Mouse (Mus musculus) embryonic facial prominence, embryonic 13.5 days (tissue): ENCODE measurements around the gene Gm49333. TPM values are rescaled to one million over a fixed set of nuclear protein-coding genes. Genes with fewer than 3 reads are reported as not detected.

ENCODE experiments used
- ATAC-seq: fragments of 200-750 bp; cut with Nextera tagmentation; 2 replicates; pipeline ENCODE4 v1.8.0; 2017; ENCODE audit warnings: low read depth; ENCODE audit not compliant: insufficient number of reproducible peaks, insufficient read depth, low FRiP score, low TSS enrichment
- H3K27ac ChIP-seq: fragments of 300-500 bp; sonication (generic); 2 replicates; pipeline ENCODE4 v1.5.1; 2015; ENCODE audit warnings: moderate library complexity, mild to moderate bottlenecking, inconsistent platforms
- H3K27me3 ChIP-seq: fragments of 300-500 bp; sonication (generic); 2 replicates; pipeline ENCODE4 v1.6.1; 2015; ENCODE audit warnings: mild to moderate bottlenecking, inconsistent platforms
- H3K36me3 ChIP-seq: fragments of 300-500 bp; sonication (generic); 2 replicates; pipeline ENCODE4 v1.6.1; 2015; ENCODE audit warnings: mild to moderate bottlenecking, inconsistent platforms
- H3K4me1 ChIP-seq: fragments of 300-500 bp; sonication (generic); 2 replicates; pipeline ENCODE4 v1.6.1; 2015; ENCODE audit warnings: inconsistent platforms
- H3K4me2 ChIP-seq: fragments of 300-500 bp; sonication (generic); 2 replicates; pipeline ENCODE4 v1.6.1; 2015; ENCODE audit warnings: moderate library complexity, mild to moderate bottlenecking, inconsistent platforms
- H3K4me3 ChIP-seq: fragments of 300-500 bp; sonication (generic); 2 replicates; pipeline ENCODE4 v1.5.1; 2015; ENCODE audit warnings: mild to moderate bottlenecking, inconsistent platforms
- H3K9ac ChIP-seq: fragments of 300-500 bp; sonication (generic); 2 replicates; pipeline ENCODE4 v1.6.1; 2015; ENCODE audit warnings: mild to moderate bottlenecking, inconsistent platforms
- H3K9me3 ChIP-seq: fragments of 300-500 bp; sonication (generic); 2 replicates; pipeline ENCODE4 v1.6.1; 2016; ENCODE audit warnings: inconsistent platforms
- WGBS: fragments of 180-500 bp; shearing (Covaris S2); methylation state at CpG from one replicate; pipeline ENCODE4 v1.1.7; 2015; ENCODE audit warnings: mixed read lengths; 5-methylcytosine and 5-hydroxymethylcytosine counted together
- polyA plus RNA-seq: library from polyadenylated mRNA; unstranded; fragments of >200 nt; fragmentation: Nextera tagmentation; extraction: Ambion mirVana; gene quantifications from 2 replicates; pipeline ENCODE4 v1.2.1, GENCODE M21; 2015

Gene Gm49333
- polyA plus RNA-seq, 1 experiment from 2014 or later: 0.41 TPM

GRCm38 (mm10) chr16:20604705-20605104, 6.7 kb upstream of the Gm49333 start:
- 73% methylated on average over 9 of the region's 9 CpGs for WGBS
- Histone ChIP-seq H3K27ac (no peak overlapping the region), H3K4me2 (no peak overlapping the region), H3K9me3 (no peaks in the 10 kb centered on the region), H3K4me1 (peaks cover 10% of the 10 kb centered on the region), H3K9ac (no peak overlapping the region), H3K36me3 (peaks cover 45% of the 10 kb centered on the region), H3K27me3 (no peaks in the 10 kb centered on the region), H3K4me3 (no peak overlapping the region)
- ATAC-seq: no peak

- Histone ChIP-seq H3K36me3 (peaks cover 26% of the 10 kb centered on the region), H3K9ac (peak overlapping the region; percentile 87), H3K4me3 (peak overlapping the region; percentile 86), H3K27ac (peak overlapping the region; percentile 74), H3K4me1 (peaks cover 21% of the 10 kb centered on the region), H3K27me3 (no peaks in the 10 kb centered on the region), H3K4me2 (peak overlapping the region; percentile 96), H3K9me3 (no peaks in the 10 kb centered on the region)
- peak; percentile 56 for ATAC-seq
- WGBS: 1% methylated on average over 28 of the region's 28 CpGs
Observed at GRCm38 (mm10) chr16:20610501-20611356, 681 bp upstream of the Gm49333 start.

GRCm38 (mm10) chr16:20619541-20620398, 8.4 kb downstream of the Gm49333 start:
- H3K9me3 ChIP-seq: no peaks in the 10 kb centered on the region
- 0 out of 2 replicates have a peak overlapping the region, but pooled peaks have one; percentile 17 for H3K9ac ChIP-seq
- peak; percentile 52 for ATAC-seq
- H3K27ac ChIP-seq: no peak overlapping the region
- peak overlapping the region; percentile 99 for H3K4me2 ChIP-seq
- peaks cover 34% of the 10 kb centered on the region for H3K4me1 ChIP-seq
- H3K36me3 ChIP-seq: peaks cover 7% of the 10 kb centered on the region; the same call in 1 of the 2 replicates
- WGBS: 2% methylated on average over 62 of the region's 83 CpGs
- peaks cover 46% of the 10 kb centered on the region for H3K27me3 ChIP-seq
- H3K4me3 ChIP-seq: peak overlapping the region; percentile 70

GRCm38 (mm10) chr16:20620399-20620735, 9.0 kb downstream of the Gm49333 start:
- 0% methylated on average over 9 of the region's 9 CpGs for WGBS
- H3K4me1 ChIP-seq: peaks cover 34% of the 10 kb centered on the region
- H3K27me3 ChIP-seq: peaks cover 46% of the 10 kb centered on the region
- peak overlapping the region; percentile 73 for H3K9ac ChIP-seq
- H3K4me3 ChIP-seq: peak overlapping the region; percentile 70
- H3K4me2 ChIP-seq: peak overlapping the region; percentile 99
- H3K9me3 ChIP-seq: no peaks in the 10 kb centered on the region
- peaks cover 7% of the 10 kb centered on the region; the same call in 1 of the 2 replicates for H3K36me3 ChIP-seq
- no peak overlapping the region for H3K27ac ChIP-seq
- no peak for ATAC-seq

GRCm38 (mm10) chr16:20620751-20621190, 9.4 kb downstream of the Gm49333 start:
- Histone ChIP-seq H3K36me3 (peaks cover 7% of the 10 kb centered on the region; the same call in 1 of the 2 replicates), H3K4me1 (peaks cover 34% of the 10 kb centered on the region), H3K9me3 (no peaks in the 10 kb centered on the region), H3K9ac (peak overlapping the region; percentile 73), H3K4me2 (peak overlapping the region; percentile 99), H3K4me3 (peak overlapping the region; percentile 70), H3K27me3 (peaks cover 46% of the 10 kb centered on the region), H3K27ac (no peak overlapping the region)
- ATAC-seq: peak; percentile 13; the same call in 1 of the 2 replicates
- WGBS: 0% methylated on average over 32 of the region's 32 CpGs

- H3K27ac ChIP-seq: peak within 1 kb of the TSS; percentile 39
- peaks cover 46% of the 10 kb centered on the region for H3K27me3 ChIP-seq
- under 1% methylated on average over 63 of the region's 92 CpGs for WGBS
- H3K4me2 ChIP-seq: peak within 1 kb of the TSS; percentile 99
- ATAC-seq: peak; percentile 54
- H3K36me3 ChIP-seq: peaks cover 7% of the 10 kb centered on the region; the same call in 1 of the 2 replicates
- peak within 1 kb of the TSS; percentile 70 for H3K4me3 ChIP-seq
- H3K9me3 ChIP-seq: no peaks in the 10 kb centered on the region
- H3K4me1 ChIP-seq: peaks cover 34% of the 10 kb centered on the region
- peak within 1 kb of the TSS; percentile 73 for H3K9ac ChIP-seq
Observed at GRCm38 (mm10) chr16:20621191-20621990, 10.0 kb downstream of the Gm49333 start, which contains the start of gene Camk2n2. TSS of gene Camk2n2 (minus strand) at chr16:20621287.

- H3K36me3 ChIP-seq: peaks cover 7% of the 10 kb centered on the region; the same call in 1 of the 2 replicates
- peaks cover 34% of the 10 kb centered on the region for H3K4me1 ChIP-seq
- under 1% methylated on average over 37 of the region's 37 CpGs for WGBS
- H3K4me3 ChIP-seq: peak overlapping the region; percentile 70
- H3K27ac ChIP-seq: peak overlapping the region; percentile 39
- H3K4me2 ChIP-seq: peak overlapping the region; percentile 99
- ATAC-seq: no peak
- H3K9me3 ChIP-seq: no peaks in the 10 kb centered on the region
- peaks cover 46% of the 10 kb centered on the region for H3K27me3 ChIP-seq
- peak overlapping the region; percentile 73 for H3K9ac ChIP-seq
Observed at GRCm38 (mm10) chr16:20621991-20622685, 10.7 kb downstream of the Gm49333 start.

GRCm38 (mm10) chr16:20623211-20623610, 11.8 kb downstream of the Gm49333 start:
- H3K4me1 ChIP-seq: peaks cover 34% of the 10 kb centered on the region
- H3K27ac ChIP-seq: no peak overlapping the region
- no peak for ATAC-seq
- H3K36me3 ChIP-seq: peaks cover 5% of the 10 kb centered on the region; the same call in 1 of the 2 replicates
- H3K4me2 ChIP-seq: no peak overlapping the region
- H3K9me3 ChIP-seq: no peaks in the 10 kb centered on the region
- no peak overlapping the region for H3K9ac ChIP-seq
- WGBS: 56% methylated on average over 2 of the region's 2 CpGs
- peaks cover 45% of the 10 kb centered on the region for H3K27me3 ChIP-seq
- H3K4me3 ChIP-seq: no peak overlapping the region

GRCm38 (mm10) chr16:20628871-20629391, 17.5 kb downstream of the Gm49333 start:
- ATAC-seq: no peak
- H3K27me3 ChIP-seq: peaks cover 27% of the 10 kb centered on the region
- no peak overlapping the region for H3K27ac ChIP-seq
- no peak overlapping the region for H3K9ac ChIP-seq
- peaks cover 10% of the 10 kb centered on the region for H3K4me1 ChIP-seq
- H3K9me3 ChIP-seq: no peaks in the 10 kb centered on the region
- no peaks in the 10 kb centered on the region for H3K36me3 ChIP-seq
- WGBS: 44% methylated on average over 11 of the region's 11 CpGs
- H3K4me2 ChIP-seq: peak overlapping the region; percentile 92
- no peak overlapping the region for H3K4me3 ChIP-seq
